Mouse (Mus musculus) embryo, embryonic 11.5 days (tissue): ENCODE data around the gene Tsg101.
"Not testable (repeated sequence)": the region's sequence is repeated elsewhere in the genome, so short reads cannot be mapped to it uniquely, and the experiment has no call there.

Experiments
- DNase-seq: peaks from one replicate; pipeline ENCODE4 v3.0.0-alpha.2; 2012; ENCODE audit warnings: low read depth, low spot score

The Tsg101 gene

GRCm38 (mm10) chr7:46919551-46920176, at the start of gene Tsg101:
Gene Tsg101, minus strand, starts transcription at chr7:46919969.
- DNase-seq: peak; percentile 74

- DNase-seq: no peak
Measured at GRCm38 (mm10) chr7:46964070-46964469, 44.3 kb upstream of the Tsg101 start.

- DNase-seq: peak; percentile 72
Measured at GRCm38 (mm10) chr7:46962806-46963618, 43.2 kb upstream of the Tsg101 start.

GRCm38 (mm10) chr7:46962132-46962531, 42.4 kb upstream of the Tsg101 start:
- DNase-seq: no peak

GRCm38 (mm10) chr7:46960991-46961390, 41.2 kb upstream of the Tsg101 start:
- DNase-seq: no peak

GRCm38 (mm10) chr7:46958853-46959252, 39.1 kb upstream of the Tsg101 start:
- DNase-seq: no peak

GRCm38 (mm10) chr7:46957831-46958691, 38.3 kb upstream of the Tsg101 start, which contains the start of gene Uevld:
Gene Uevld, minus strand, starts transcription at chr7:46958527.
- DNase-seq: peak; percentile 85

- no peak for DNase-seq
Measured at GRCm38 (mm10) chr7:46935847-46936246, 16.1 kb upstream of the Tsg101 start.

- DNase-seq: no peak
Measured at GRCm38 (mm10) chr7:46934788-46935187, 15.0 kb upstream of the Tsg101 start.

- no peak for DNase-seq
Measured at GRCm38 (mm10) chr7:46931370-46931769, 11.6 kb upstream of the Tsg101 start.

GRCm38 (mm10) chr7:46928291-46928690, 8.5 kb upstream of the Tsg101 start:
- no peak for DNase-seq

GRCm38 (mm10) chr7:46922075-46922474, 2.3 kb upstream of the Tsg101 start:
- no peak for DNase-seq

- no peak for DNase-seq
Measured at GRCm38 (mm10) chr7:46918678-46919371, 944 bp downstream of the Tsg101 start.

GRCm38 (mm10) chr7:46916376-46916775, 3.4 kb downstream of the Tsg101 start:
- DNase-seq: no peak

- DNase-seq: no peak
Measured at GRCm38 (mm10) chr7:46911250-46911649, 8.5 kb downstream of the Tsg101 start.

- no peak for DNase-seq
Measured at GRCm38 (mm10) chr7:46899343-46899742, 20.4 kb downstream of the Tsg101 start.

- DNase-seq: no peak
Measured at GRCm38 (mm10) chr7:46895511-46895910, 24.3 kb downstream of the Tsg101 start.

- no peak for DNase-seq
Measured at GRCm38 (mm10) chr7:46883304-46883703, 36.5 kb downstream of the Tsg101 start.

GRCm38 (mm10) chr7:46881941-46882340, 37.8 kb downstream of the Tsg101 start:
- DNase-seq: not testable (repeated sequence)

- DNase-seq: no peak
Measured at GRCm38 (mm10) chr7:46880992-46881391, 38.8 kb downstream of the Tsg101 start.

- DNase-seq: no peak
Measured at GRCm38 (mm10) chr7:46879851-46880250, 39.9 kb downstream of the Tsg101 start.
